Mouse (Mus musculus) G1E (cell line): Measurements from ENCODE around the gene Adcyap1.

Source experiments
- CTCF ChIP-seq: IDR thresholded peaks from 2 replicates; pipeline ENCODE4 v1.5.1; 2012; ENCODE audit warnings: low read depth, low read length, inconsistent platforms, mixed read lengths
- GATA1 ChIP-seq: IDR thresholded peaks from 2 replicates; pipeline ENCODE4 v1.6.1; 2012; ENCODE audit warnings: borderline replicate concordance, low read length, inconsistent platforms, mixed read lengths

GRCm38 (mm10) chr17:93169572-93169971 is 29.2 kb upstream of the Adcyap1 start:
- no peak for TF ChIP-seq GATA1
- TF ChIP-seq CTCF, result no peak
